Comparison of ENCODE assay signal across 21 mouse cellular contexts in genomic region chr19:57143646-57144045, GRCm38 (mm10).
A peak's percentile ranks its signal among the peaks of the same experiment; 100 is the strongest.
DNase-seq lines count a peak whose midpoint lies in the region; ATAC-seq and TF ChIP-seq lines count a peak whose summit lies in the region.
"Had no signal": no experiment of that assay in that cellular context is flagged by ENCODE, and none has a peak within 500 bp of the region (broad histone marks: within the 10 kb centered on the region; RNA-seq: fewer than 3 reads in every experiment).

No protein-coding gene starts in this region.

- DNase-seq in heart, adult 11 months: peak; percentile 82
- DNase-seq in heart, adult 9 months (ENCODE audit: low spot score in 2 of 2): no peak
- DNase-seq in heart, postnatal 25 days (ENCODE audit: low spot score): no peak
- no peak for DNase-seq in right cerebral cortex, adult 18-20 months
- DNase-seq: adrenal gland, adult 8-10 months; B cell, adult 2 months; cerebellum, adult 11-12 months; cerebellum, postnatal 25 days; kidney, adult 11 months; layer of hippocampus, adult 9-11 months; lung, postnatal 10 days had no signal

- no peaks in the 10 kb centered on the region for H3K27me3 ChIP-seq in heart, embryonic 16.5 days (ENCODE audit: control insufficient read depth, insufficient read depth, low read length)
- no peaks in the 10 kb centered on the region for H3K27me3 ChIP-seq in small intestine, adult 2 months (ENCODE audit: control insufficient read depth, insufficient read depth, low read length)
- H3K27me3 ChIP-seq: embryonic facial prominence, embryonic 12.5 days; forebrain, embryonic 13.5 days; limb, embryonic 13.5 days; liver, embryonic 12.5 days; midbrain, embryonic 13.5 days had no signal

- H3K4me3 ChIP-seq in heart, embryonic 16.5 days (ENCODE audit: low read length): no peak overlapping the region
- H3K4me3 ChIP-seq in brown adipose tissue, adult 24 weeks (ENCODE audit: insufficient read depth, low read depth, low read length): no peak overlapping the region
- no peak overlapping the region for H3K4me3 ChIP-seq in small intestine, adult 2 months (ENCODE audit: low read depth, low read length)
- H3K4me3 ChIP-seq: embryonic facial prominence, embryonic 12.5 days; forebrain, embryonic 13.5 days; limb, embryonic 13.5 days; liver, embryonic 12.5 days; midbrain, embryonic 13.5 days had no signal

- 29% methylated on average over 3 of the region's 3 CpGs for WGBS in heart, embryonic 16.5 days
- 15% methylated on average over 3 of the region's 3 CpGs for WGBS in small intestine, adult 2 months

- no peak for ATAC-seq in heart, embryonic 16.5 days (replicated peaks; ENCODE audit: extremely low read depth, insufficient read depth, low FRiP score)
- ATAC-seq: forebrain, embryonic 13.5 days; hindbrain, postnatal 0 days; liver, embryonic 12.5 days; midbrain, embryonic 13.5 days had no signal

- no peaks in the 10 kb centered on the region for H3K9me3 ChIP-seq in heart, embryonic 16.5 days (replicated peaks; ENCODE audit: control insufficient read depth, low read length)
- H3K9me3 ChIP-seq: embryonic facial prominence, embryonic 12.5 days; forebrain, embryonic 13.5 days; limb, embryonic 13.5 days; liver, embryonic 12.5 days; midbrain, embryonic 13.5 days had no signal

- peaks cover 10% of the 10 kb centered on the region for H3K36me3 ChIP-seq in heart, embryonic 16.5 days (ENCODE audit: control insufficient read depth, insufficient read depth)
- H3K36me3 ChIP-seq in small intestine, adult 2 months (ENCODE audit: control insufficient read depth, insufficient read depth, low read length): no peaks in the 10 kb centered on the region
- H3K36me3 ChIP-seq: embryonic facial prominence, embryonic 12.5 days; limb, embryonic 13.5 days; liver, embryonic 12.5 days had no signal

- no peak overlapping the region for H3K4me2 ChIP-seq in heart, embryonic 16.5 days (ENCODE audit: low read depth, low read length)
- H3K4me2 ChIP-seq: embryonic facial prominence, embryonic 12.5 days; forebrain, embryonic 13.5 days; limb, embryonic 13.5 days; liver, embryonic 12.5 days; midbrain, embryonic 13.5 days had no signal

- no peak for TF ChIP-seq CTCF in small intestine, adult 2 months (IDR thresholded peaks at IDR 0.05; ENCODE audit: extremely low read depth, insufficient read length, insufficient replicate concordance, low read depth, low read length)

- TF ChIP-seq POLR2A in small intestine, adult 2 months (IDR thresholded peaks at IDR 0.05; ENCODE audit: low read depth, low read length): no peak

- peak overlapping the region; percentile 28; the same call in 1 of the 2 replicates for H3K27ac ChIP-seq in heart, embryonic 16.5 days (ENCODE audit: low read length)
- peak overlapping the region; percentile 60 for H3K27ac ChIP-seq in brown adipose tissue, adult 24 weeks (replicated peaks; ENCODE audit: low read depth, low read length)
- H3K27ac ChIP-seq in small intestine, adult 2 months (ENCODE audit: insufficient read depth, low read depth, low read length): 0 out of 2 replicates have a peak overlapping the region, but pooled peaks have one; percentile 33
- H3K27ac ChIP-seq: embryonic facial prominence, embryonic 12.5 days; forebrain, embryonic 13.5 days; hindbrain, postnatal 0 days; kidney, postnatal 0 days; limb, embryonic 13.5 days; liver, embryonic 12.5 days; midbrain, embryonic 13.5 days had no signal

- H3K9ac ChIP-seq in heart, embryonic 16.5 days (ENCODE audit: low read length): no peak overlapping the region
- H3K9ac ChIP-seq: embryonic facial prominence, embryonic 12.5 days; forebrain, embryonic 13.5 days; limb, embryonic 13.5 days; liver, embryonic 12.5 days; midbrain, embryonic 13.5 days had no signal

- peaks cover 18% of the 10 kb centered on the region for H3K4me1 ChIP-seq in heart, embryonic 16.5 days (ENCODE audit: control insufficient read depth, insufficient read depth, low read length)
- H3K4me1 ChIP-seq in brown adipose tissue, adult 24 weeks (ENCODE audit: control insufficient read depth, insufficient read depth, insufficient read length, low read length): peaks cover 8% of the 10 kb centered on the region; the same call in 1 of the 2 replicates
- peaks cover 5% of the 10 kb centered on the region for H3K4me1 ChIP-seq in small intestine, adult 2 months (ENCODE audit: control insufficient read depth, insufficient read depth, insufficient read length, low read length)
- H3K4me1 ChIP-seq: embryonic facial prominence, embryonic 12.5 days; forebrain, embryonic 13.5 days had no signal

- intact Hi-C loops in heart, postnatal 25 days (cut with DNase I): no loop called here
